Mouse (Mus musculus) heart, postnatal 4 days (tissue): Measurements from ENCODE around the gene Osbpl8. TPM values are rescaled to one million over a fixed set of nuclear protein-coding genes. Genes with fewer than 3 reads are reported as not detected.

ENCODE experiments used
- DNase-seq: peaks from one replicate; pipeline ENCODE4 v3.0.0; 2021
- total RNA-seq, 2 experiments: library from RNA; stranded (reverse); gene quantifications; 2 replicates each; pipeline ENCODE4 v1.2.3; 2021

Gene Osbpl8
- total RNA-seq, 2 experiments from 2014 or later, result 91.8 to 97.5 TPM

- DNase-seq, result no peak
Observed at GRCm38 (mm10) chr10:111242677-111243076, 78.1 kb downstream of the Osbpl8 start.

GRCm38 (mm10) chr10:111247609-111248008, 83.1 kb downstream of the Osbpl8 start:
- no peak for DNase-seq

GRCm38 (mm10) chr10:111248177-111248576, 83.6 kb downstream of the Osbpl8 start:
- no peak for DNase-seq

GRCm38 (mm10) chr10:111250192-111250591, 85.6 kb downstream of the Osbpl8 start:
- no peak for DNase-seq

- no peak for DNase-seq
Observed at GRCm38 (mm10) chr10:111251666-111252065, 87.1 kb downstream of the Osbpl8 start.

GRCm38 (mm10) chr10:111255228-111255627, 90.7 kb downstream of the Osbpl8 start:
- no peak for DNase-seq

- no peak for DNase-seq
Observed at GRCm38 (mm10) chr10:111256156-111256555, 91.6 kb downstream of the Osbpl8 start.

GRCm38 (mm10) chr10:111257358-111257757, 92.8 kb downstream of the Osbpl8 start:
- no peak for DNase-seq

- DNase-seq, result no peak
Observed at GRCm38 (mm10) chr10:111258256-111258655, 93.7 kb downstream of the Osbpl8 start.

- peak; percentile 31 for DNase-seq
Observed at GRCm38 (mm10) chr10:111271687-111272086, 107.1 kb downstream of the Osbpl8 start.

GRCm38 (mm10) chr10:111272905-111273304, 108.4 kb downstream of the Osbpl8 start:
- DNase-seq, result no peak

- DNase-seq, result no peak
Observed at GRCm38 (mm10) chr10:111273463-111274088, 109.0 kb downstream of the Osbpl8 start.

GRCm38 (mm10) chr10:111275822-111276221, 111.3 kb downstream of the Osbpl8 start:
- DNase-seq, result no peak

GRCm38 (mm10) chr10:111297631-111298030, 133.1 kb downstream of the Osbpl8 start:
- no peak for DNase-seq

- DNase-seq, result peak; percentile 97
Observed at GRCm38 (mm10) chr10:111298140-111299098, 133.9 kb downstream of the Osbpl8 start, which contains the start of gene Bbs10. Bbs10 (plus strand) TSS chr10:111298679.

- DNase-seq, result no peak
Observed at GRCm38 (mm10) chr10:111299591-111299990, 135.0 kb downstream of the Osbpl8 start.

GRCm38 (mm10) chr10:111301041-111301440, 136.5 kb downstream of the Osbpl8 start:
- no peak for DNase-seq

- DNase-seq, result no peak
Observed at GRCm38 (mm10) chr10:111302486-111302885, 137.9 kb downstream of the Osbpl8 start.

- DNase-seq, result no peak
Observed at GRCm38 (mm10) chr10:111308850-111309501, 144.4 kb downstream of the Osbpl8 start.

- DNase-seq, result no peak
Observed at GRCm38 (mm10) chr10:111313282-111313681, 148.7 kb downstream of the Osbpl8 start.

GRCm38 (mm10) chr10:111314636-111315395, 150.3 kb downstream of the Osbpl8 start:
- no peak for DNase-seq

- no peak for DNase-seq
Observed at GRCm38 (mm10) chr10:111315940-111316339, 151.4 kb downstream of the Osbpl8 start.
